Mouse (Mus musculus): Measurements from ENCODE around the gene Tmem104.

GRCm38 (mm10) chr11:115215123-115215522, 27.8 kb downstream of the Tmem104 start:
- TF ChIP-seq CTCF (IDR thresholded peaks at IDR 0.05; ENCODE audit: control insufficient read depth, insufficient read depth, insufficient read length) (no peak), USF1 (IDR thresholded peaks at IDR 0.05; ENCODE audit: low read depth) (no peak), MYOG (IDR thresholded peaks at IDR 0.05; ENCODE audit: control insufficient read depth, extremely low read depth, insufficient read length) (no peak)

Data from C2C12 (cell line).